Mouse (Mus musculus): ENCODE results near the gene Xpo6.

GRCm38 (mm10) chr7:126249146-126249545, 48.8 kb upstream of the Xpo6 start:
- TF ChIP-seq POLR2A (IDR thresholded peaks at IDR 0.05; ENCODE audit: extremely low read depth, insufficient read depth, low read length) (no peak), CTCF (IDR thresholded peaks at IDR 0.05; ENCODE audit: low read depth, low read length) (no peak)
